Mouse (Mus musculus) intestine, postnatal 0 days (tissue): ENCODE results near the gene S100a6. TPM values are rescaled to one million over a fixed set of nuclear protein-coding genes. Genes with fewer than 3 reads are reported as not detected.

Experiments used
- ATAC-seq: fragments of 200-750 bp; cut with Nextera tagmentation; 2 replicates; pipeline ENCODE4 v1.8.0; 2017; ENCODE audit warnings: mild to moderate bottlenecking, moderate TSS enrichment, moderate library complexity
- H3K27ac ChIP-seq: fragments of 300-500 bp; sonication (generic); 2 replicates; pipeline ENCODE4 v1.5.1; 2014; ENCODE audit warnings: mild to moderate bottlenecking, low read depth, low read length, moderate library complexity
- H3K27me3 ChIP-seq: fragments of 300-500 bp; sonication (generic); replicated peaks from 2 replicates; pipeline ENCODE4 v1.6.1; 2014; ENCODE audit warnings: low read length, mixed read lengths; ENCODE audit not compliant: control insufficient read depth, insufficient read depth
- H3K36me3 ChIP-seq: fragments of 300-500 bp; sonication (generic); 2 replicates; pipeline ENCODE4 v1.6.1; 2014; ENCODE audit warnings: mild to moderate bottlenecking, moderate library complexity; ENCODE audit not compliant: control insufficient read depth, insufficient read depth
- H3K4me1 ChIP-seq: fragments of 300-500 bp; sonication (generic); replicated peaks from 2 replicates; pipeline ENCODE4 v1.6.1; 2014; ENCODE audit warnings: antibody characterized with exemption, low read length, mixed read lengths; ENCODE audit not compliant: control insufficient read depth, insufficient read depth
- H3K4me2 ChIP-seq: fragments of 300-500 bp; sonication (generic); replicated peaks from 2 replicates; pipeline ENCODE4 v1.6.1; 2014; ENCODE audit warnings: low read depth, mild to moderate bottlenecking, moderate library complexity
- H3K4me3 ChIP-seq: fragments of 300-500 bp; sonication (generic); 2 replicates; pipeline ENCODE4 v1.5.1; 2014; ENCODE audit warnings: low read depth, low read length
- H3K9ac ChIP-seq: fragments of 300-500 bp; sonication (generic); 2 replicates; pipeline ENCODE4 v1.6.1; 2014; ENCODE audit warnings: mild to moderate bottlenecking, low read depth, low read length
- H3K9me3 ChIP-seq: fragments of 300-500 bp; sonication (generic); 2 replicates; pipeline ENCODE4 v1.6.1; 2016; ENCODE audit warnings: mixed run types; ENCODE audit not compliant: control insufficient read depth
- CTCF ChIP-seq: sonication (generic); IDR thresholded peaks from 2 replicates; pipeline ENCODE4 v1.5.1; 2016; ENCODE audit warnings: low read depth, mild to moderate bottlenecking, control low read depth, antibody characterized with exemption, moderate library complexity
- WGBS: fragments of 180-500 bp; shearing (Covaris S2); extraction: QIAGEN DNeasy Blood & Tissue Kit; methylation state at CpG from one replicate; pipeline ENCODE4 v1.1.7; 2014; 5-methylcytosine and 5-hydroxymethylcytosine counted together
- polyA plus RNA-seq: library from polyadenylated mRNA; unstranded; fragments of >200 nt; fragmentation: Nextera tagmentation; extraction: Ambion mirVana; gene quantifications from 2 replicates; pipeline ENCODE4 v1.2.1, GENCODE M21; 2015

The S100a6 gene
- polyA plus RNA-seq, 1 experiment from 2014 or later: 424 TPM

- no peak overlapping the region for H3K27ac ChIP-seq
- ATAC-seq: no peak
- WGBS: 100% methylated on average over 1 of the region's 1 CpGs
- no peaks in the 10 kb centered on the region for H3K9me3 ChIP-seq
- H3K27me3 ChIP-seq: no peaks in the 10 kb centered on the region
- peaks cover 7% of the 10 kb centered on the region for H3K4me1 ChIP-seq
- no peak overlapping the region for H3K4me3 ChIP-seq
- H3K36me3 ChIP-seq: no peaks in the 10 kb centered on the region
- peak; percentile 56 for TF ChIP-seq CTCF
- H3K9ac ChIP-seq: no peak overlapping the region
- no peak overlapping the region for H3K4me2 ChIP-seq
Observed at GRCm38 (mm10) chr3:90582156-90582555, 30.5 kb upstream of the S100a6 start.

- WGBS: 91% methylated on average over 4 of the region's 4 CpGs
- no peak for TF ChIP-seq CTCF
- no peaks in the 10 kb centered on the region for H3K36me3 ChIP-seq
- H3K4me2 ChIP-seq: no peak overlapping the region
- no peak for ATAC-seq
- H3K9me3 ChIP-seq: no peaks in the 10 kb centered on the region
- H3K27ac ChIP-seq: no peak overlapping the region
- no peaks in the 10 kb centered on the region for H3K27me3 ChIP-seq
- H3K4me1 ChIP-seq: peaks cover 7% of the 10 kb centered on the region
- no peak overlapping the region for H3K4me3 ChIP-seq
- no peak overlapping the region for H3K9ac ChIP-seq
Observed at GRCm38 (mm10) chr3:90582556-90582955, 30.1 kb upstream of the S100a6 start.

- no peaks in the 10 kb centered on the region for H3K9me3 ChIP-seq
- H3K4me1 ChIP-seq: peaks cover 7% of the 10 kb centered on the region
- H3K36me3 ChIP-seq: no peaks in the 10 kb centered on the region
- no peak overlapping the region for H3K9ac ChIP-seq
- no peak for TF ChIP-seq CTCF
- no peaks in the 10 kb centered on the region for H3K27me3 ChIP-seq
- H3K4me3 ChIP-seq: no peak overlapping the region
- 31% methylated on average over 3 of the region's 3 CpGs for WGBS
- H3K4me2 ChIP-seq: no peak overlapping the region
- H3K27ac ChIP-seq: no peak overlapping the region; the same call in 1 of the 2 replicates
- ATAC-seq: 0 out of 2 replicates have a peak, but pooled peaks have one; percentile 18
Observed at GRCm38 (mm10) chr3:90583893-90584292, 28.8 kb upstream of the S100a6 start.

GRCm38 (mm10) chr3:90585595-90585994 lies 27.1 kb upstream of the S100a6 start:
- no peak overlapping the region for H3K4me2 ChIP-seq
- no peaks in the 10 kb centered on the region for H3K27me3 ChIP-seq
- ATAC-seq: peak; percentile 65; the same call in 1 of the 2 replicates
- no peaks in the 10 kb centered on the region for H3K9me3 ChIP-seq
- TF ChIP-seq CTCF: peak; percentile 93
- H3K36me3 ChIP-seq: no peaks in the 10 kb centered on the region
- H3K4me3 ChIP-seq: no peak overlapping the region
- H3K4me1 ChIP-seq: peaks cover 7% of the 10 kb centered on the region
- 28% methylated on average over 5 of the region's 5 CpGs for WGBS
- H3K27ac ChIP-seq: no peak overlapping the region
- H3K9ac ChIP-seq: no peak overlapping the region

GRCm38 (mm10) chr3:90586016-90586643 lies 26.6 kb upstream of the S100a6 start:
- H3K9me3 ChIP-seq: no peaks in the 10 kb centered on the region
- no peak overlapping the region for H3K4me3 ChIP-seq
- TF ChIP-seq CTCF: no peak
- H3K27me3 ChIP-seq: no peaks in the 10 kb centered on the region
- H3K4me2 ChIP-seq: no peak overlapping the region
- 79% methylated on average over 15 of the region's 15 CpGs for WGBS
- H3K27ac ChIP-seq: peak overlapping the region; percentile 46; the same call in 1 of the 2 replicates
- ATAC-seq: no peak
- H3K9ac ChIP-seq: no peak overlapping the region
- H3K36me3 ChIP-seq: no peaks in the 10 kb centered on the region
- H3K4me1 ChIP-seq: peaks cover 7% of the 10 kb centered on the region

GRCm38 (mm10) chr3:90586906-90587305 lies 25.8 kb upstream of the S100a6 start:
- Histone ChIP-seq H3K36me3 (no peaks in the 10 kb centered on the region), H3K9me3 (no peaks in the 10 kb centered on the region), H3K4me3 (no peak overlapping the region), H3K4me2 (no peak overlapping the region), H3K27ac (peak overlapping the region; percentile 35; the same call in 1 of the 2 replicates), H3K27me3 (no peaks in the 10 kb centered on the region), H3K4me1 (peaks cover 7% of the 10 kb centered on the region), H3K9ac (no peak overlapping the region)
- no peak for TF ChIP-seq CTCF
- 19% methylated on average over 10 of the region's 10 CpGs for WGBS
- peak; percentile 85 for ATAC-seq
